Mouse (Mus musculus) limb, embryonic 11.5 days (tissue): Measurements from ENCODE around the gene Msi2. TPM values are rescaled to one million over a fixed set of nuclear protein-coding genes. Genes with fewer than 3 reads are reported as not detected.

Experiments
- ATAC-seq: fragments of 200-750 bp; cut with Nextera tagmentation; 2 replicates; pipeline ENCODE4 v1.8.0; 2017; ENCODE audit warnings: low read depth; ENCODE audit not compliant: insufficient number of reproducible peaks, low FRiP score, low TSS enrichment
- DNase-seq: peaks from one replicate; pipeline ENCODE4 v3.0.0-alpha.2; 2015; ENCODE audit warnings: low spot score
- H3K27ac ChIP-seq: fragments of 300-500 bp; sonication (generic); replicated peaks from 2 replicates; pipeline ENCODE4 v1.5.1; 2014; ENCODE audit warnings: low read depth, mild to moderate bottlenecking, low read length
- H3K27me3 ChIP-seq: fragments of 300-500 bp; sonication (generic); 2 replicates; pipeline ENCODE4 v1.6.1; 2014; ENCODE audit warnings: mild to moderate bottlenecking, low read length, mixed read lengths; ENCODE audit not compliant: control insufficient read depth, insufficient read depth
- H3K36me3 ChIP-seq: fragments of 300-500 bp; sonication (generic); 2 replicates; pipeline ENCODE4 v1.6.1; 2014; ENCODE audit warnings: mild to moderate bottlenecking, low read length, moderate library complexity, mixed read lengths; ENCODE audit not compliant: control insufficient read depth, insufficient read depth
- H3K4me1 ChIP-seq: fragments of 300-500 bp; sonication (generic); 2 replicates; pipeline ENCODE4 v1.6.1; 2014; ENCODE audit warnings: low read length, mixed read lengths; ENCODE audit not compliant: control insufficient read depth, insufficient read depth
- H3K4me2 ChIP-seq: fragments of 300-500 bp; sonication (generic); 2 replicates; pipeline ENCODE4 v1.6.1; 2014; ENCODE audit warnings: low read depth, mild to moderate bottlenecking, moderate library complexity; ENCODE audit not compliant: severe bottlenecking
- H3K4me3 ChIP-seq: fragments of 300-500 bp; sonication (generic); 2 replicates; pipeline ENCODE4 v1.5.1; 2014; ENCODE audit warnings: low read depth, low read length
- H3K9ac ChIP-seq: fragments of 300-500 bp; sonication (generic); 2 replicates; pipeline ENCODE4 v1.6.1; 2014; ENCODE audit warnings: mild to moderate bottlenecking, low read length
- H3K9me3 ChIP-seq: fragments of 300-500 bp; sonication (generic); 2 replicates; pipeline ENCODE4 v1.6.1; 2016; ENCODE audit warnings: low read length; ENCODE audit not compliant: control insufficient read depth
- WGBS: fragments of 180-500 bp; shearing (Covaris S2); extraction: QIAGEN DNeasy Blood & Tissue Kit; methylation state at CpG from one replicate; pipeline ENCODE4 v1.1.7; 2014; 5-methylcytosine and 5-hydroxymethylcytosine counted together
- polyA plus RNA-seq: library from polyadenylated mRNA; unstranded; fragments of >200 nt; fragmentation: Nextera tagmentation; extraction: Ambion mirVana; gene quantifications from 2 replicates; pipeline ENCODE4 v1.2.1, GENCODE M21; 2014

Msi2 gene
- polyA plus RNA-seq, 1 experiment from 2014 or later, result 18.1 TPM

DNA sequence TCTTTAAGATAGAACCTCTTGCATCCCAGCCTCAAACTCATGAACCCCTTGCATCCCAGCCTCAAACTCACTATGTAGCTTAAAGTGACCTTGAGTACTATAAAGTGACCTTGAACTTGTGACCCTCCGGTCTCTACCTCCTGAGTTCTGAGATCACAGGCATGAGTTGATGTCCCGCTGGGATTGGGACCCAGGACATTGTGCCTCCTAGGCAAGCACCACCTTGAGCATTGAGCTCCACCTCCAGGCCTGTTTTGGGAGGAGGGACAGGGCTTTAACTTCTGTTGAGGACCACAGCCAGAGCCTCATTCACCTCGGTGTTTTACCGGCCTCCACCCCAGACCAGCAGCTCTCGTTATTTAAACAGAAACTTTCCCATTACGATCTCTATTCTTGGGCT, 93.7 kb downstream of the Msi2 start:
- peaks cover 47% of the 10 kb centered on the region for H3K4me1 ChIP-seq
- 48% methylated on average over 6 of the region's 6 CpGs for WGBS
- DNase-seq (no peak), ATAC-seq (no peak)
- H3K27ac ChIP-seq, result no peak overlapping the region
- no peaks in the 10 kb centered on the region for H3K27me3 ChIP-seq
- H3K4me2 ChIP-seq, result no peak overlapping the region
- H3K4me3 ChIP-seq, result no peak overlapping the region
- no peak overlapping the region for H3K9ac ChIP-seq
- no peaks in the 10 kb centered on the region for H3K9me3 ChIP-seq
- H3K36me3 ChIP-seq, result no peaks in the 10 kb centered on the region

DNA sequence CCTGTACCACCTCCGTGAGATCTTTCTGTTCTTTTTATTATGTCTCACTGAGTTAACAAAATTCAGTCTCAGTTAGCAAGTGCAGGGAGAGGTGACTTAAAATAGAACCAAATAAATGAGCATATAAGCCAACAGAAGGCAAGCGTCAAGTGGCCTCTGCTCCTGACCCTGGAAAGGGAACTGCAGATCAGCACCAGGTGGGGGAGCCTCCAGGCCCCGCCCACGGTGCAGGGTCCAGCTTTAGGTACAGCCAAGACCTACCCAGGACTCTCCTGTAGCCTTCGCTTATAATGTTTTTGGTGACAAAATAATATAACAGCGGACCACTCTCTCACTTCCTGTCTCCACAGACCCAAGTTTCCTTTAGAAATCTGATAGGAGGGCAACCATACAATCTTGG, 94.6 kb downstream of the Msi2 start:
- WGBS, result 71% methylated on average over 6 of the region's 6 CpGs
- no peaks in the 10 kb centered on the region for H3K36me3 ChIP-seq
- no peak overlapping the region for H3K9ac ChIP-seq
- peaks cover 55% of the 10 kb centered on the region for H3K4me1 ChIP-seq
- H3K4me2 ChIP-seq, result no peak overlapping the region
- ATAC-seq (no peak), DNase-seq (no peak)
- H3K27ac ChIP-seq, result no peak overlapping the region
- no peak overlapping the region for H3K4me3 ChIP-seq
- no peaks in the 10 kb centered on the region for H3K9me3 ChIP-seq
- H3K27me3 ChIP-seq, result no peaks in the 10 kb centered on the region

DNA sequence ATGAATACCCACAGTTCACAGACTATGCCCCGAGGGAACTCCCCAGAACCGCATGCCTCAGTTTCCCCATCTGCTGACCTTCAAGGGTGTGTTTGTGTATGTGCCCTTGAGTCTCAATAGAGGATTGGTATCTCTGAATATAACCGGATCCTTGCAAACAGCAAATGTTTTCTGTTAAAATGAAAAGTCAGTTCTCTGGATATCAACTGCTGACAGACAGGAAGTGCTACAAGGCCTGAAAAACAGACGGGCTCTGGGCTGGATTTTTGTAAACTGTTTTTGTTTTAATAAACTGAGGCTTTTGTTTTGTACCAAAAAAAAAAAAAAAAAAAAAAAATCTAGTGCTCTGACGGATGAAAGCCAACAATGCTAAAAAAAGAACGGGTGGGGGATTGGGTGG, 95.8 kb downstream of the Msi2 start:
- H3K27me3 ChIP-seq, result no peaks in the 10 kb centered on the region
- H3K9ac ChIP-seq, result no peak overlapping the region
- H3K4me1 ChIP-seq, result peaks cover 53% of the 10 kb centered on the region
- no peak overlapping the region for H3K4me2 ChIP-seq
- DNase-seq (no peak), ATAC-seq (no peak)
- no peaks in the 10 kb centered on the region for H3K9me3 ChIP-seq
- WGBS, result 66% methylated on average over 6 of the region's 6 CpGs
- no peak overlapping the region for H3K4me3 ChIP-seq
- H3K27ac ChIP-seq, result no peak overlapping the region
- H3K36me3 ChIP-seq, result no peaks in the 10 kb centered on the region

DNA sequence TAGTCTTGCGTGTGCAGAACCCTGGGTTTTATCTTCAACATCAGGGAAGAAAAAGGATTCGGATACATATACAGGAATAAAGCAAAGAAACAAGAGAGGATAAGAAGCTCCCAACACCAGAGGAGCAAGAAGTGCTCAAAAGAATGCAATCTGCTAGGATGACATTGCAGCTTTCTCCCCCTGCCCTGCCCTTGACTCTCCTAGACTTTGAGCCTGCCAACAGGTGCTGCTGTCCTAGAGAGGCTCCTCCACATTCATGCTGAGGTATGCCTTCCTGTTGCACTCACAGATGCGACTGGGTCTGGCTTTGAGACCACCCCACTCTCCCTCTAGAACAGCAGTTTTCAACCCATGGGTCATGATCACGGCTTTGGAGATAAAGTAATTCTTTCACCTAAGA, 96.5 kb downstream of the Msi2 start:
- Histone ChIP-seq H3K4me1 (peaks cover 50% of the 10 kb centered on the region), H3K9ac (no peak overlapping the region), H3K4me3 (no peak overlapping the region), H3K36me3 (no peaks in the 10 kb centered on the region), H3K9me3 (no peaks in the 10 kb centered on the region), H3K27me3 (no peaks in the 10 kb centered on the region), H3K27ac (no peak overlapping the region), H3K4me2 (no peak overlapping the region)
- WGBS, result 77% methylated on average over 4 of the region's 4 CpGs
- ATAC-seq (no peak), DNase-seq (no peak)

DNA sequence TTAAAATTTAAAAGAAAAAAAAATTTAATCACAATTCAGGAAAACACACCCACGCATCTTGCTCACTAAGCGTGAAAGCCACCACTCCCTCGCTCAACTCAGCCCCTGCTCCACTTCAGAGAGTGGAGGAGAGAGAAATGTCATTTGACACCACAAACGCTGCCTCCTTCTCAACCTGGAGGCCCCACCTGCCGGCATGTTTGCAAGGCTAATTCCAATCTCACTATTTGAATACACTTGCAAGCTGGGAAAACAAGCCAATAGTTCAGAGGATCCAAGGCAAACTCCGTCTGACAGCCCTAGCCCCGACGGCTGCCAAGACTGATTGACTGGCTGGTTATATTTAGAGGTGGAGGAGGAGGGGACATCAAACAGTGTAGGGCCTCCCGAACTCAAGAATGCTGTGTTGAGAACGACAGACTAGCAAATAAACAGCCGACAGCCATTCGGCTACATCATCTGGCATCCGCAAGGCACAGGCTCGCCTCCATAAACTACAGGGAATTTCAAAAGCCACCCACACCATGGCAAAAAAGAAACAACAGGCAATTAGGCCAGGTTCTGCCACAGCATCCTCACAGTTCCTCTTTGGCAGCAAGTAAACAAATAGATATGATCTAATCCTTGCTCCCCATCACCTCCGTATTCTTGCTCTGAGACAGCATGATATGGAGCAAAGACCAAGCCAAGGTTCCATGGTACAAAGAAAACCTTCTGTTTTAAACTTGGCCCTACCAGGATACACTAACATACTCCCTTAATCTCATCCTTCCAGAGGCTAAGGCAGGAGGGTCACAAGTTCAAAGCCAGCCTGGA, 97.9 kb downstream of the Msi2 start:
- Histone ChIP-seq H3K9me3 (no peaks in the 10 kb centered on the region), H3K36me3 (no peaks in the 10 kb centered on the region), H3K4me1 (peaks cover 39% of the 10 kb centered on the region), H3K4me2 (no peak overlapping the region), H3K9ac (no peak overlapping the region), H3K27me3 (no peaks in the 10 kb centered on the region), H3K4me3 (no peak overlapping the region), H3K27ac (no peak overlapping the region)
- DNase-seq, result peak; percentile 69
- WGBS, result 5% methylated on average over 15 of the region's 15 CpGs
- no peak for ATAC-seq

DNA sequence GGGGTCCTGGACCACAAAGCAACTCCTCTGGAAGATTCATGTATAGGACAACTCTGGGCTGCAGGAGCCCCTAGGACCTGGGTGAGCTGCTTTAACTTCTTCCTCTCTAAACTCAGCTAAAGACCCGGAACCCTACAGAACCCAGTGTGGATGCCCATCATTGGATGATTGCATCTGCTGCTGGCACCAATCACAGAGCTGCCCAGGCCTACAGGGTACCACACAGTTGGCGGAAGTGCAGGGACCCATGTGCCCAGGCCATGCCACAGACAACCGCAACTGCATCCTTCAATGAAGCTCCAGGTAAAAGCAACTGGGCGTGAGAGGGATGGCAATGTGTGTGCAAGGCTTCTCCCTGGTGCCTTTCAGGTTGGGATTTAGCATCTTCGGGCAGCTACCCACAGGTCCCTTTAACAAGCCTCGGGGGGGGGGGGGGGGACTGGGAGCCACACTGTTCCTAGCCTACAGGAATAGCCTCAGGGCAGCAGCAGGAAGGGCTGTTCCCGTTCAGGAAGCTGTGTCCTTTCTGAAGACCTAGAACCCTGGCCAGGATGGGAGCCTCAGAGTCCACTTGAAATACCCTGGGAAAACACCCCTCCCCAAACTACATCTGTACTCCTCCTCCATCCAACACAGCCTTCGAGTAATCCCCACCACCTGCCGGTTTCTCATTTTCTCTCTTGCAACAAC, 98.7 kb downstream of the Msi2 start:
- Histone ChIP-seq H3K27me3 (no peaks in the 10 kb centered on the region), H3K9me3 (no peaks in the 10 kb centered on the region), H3K4me1 (peaks cover 32% of the 10 kb centered on the region), H3K9ac (no peak overlapping the region), H3K4me2 (no peak overlapping the region), H3K4me3 (no peak overlapping the region), H3K27ac (no peak overlapping the region), H3K36me3 (no peaks in the 10 kb centered on the region)
- DNase-seq, result no peak
- WGBS, result 49% methylated on average over 9 of the region's 9 CpGs
- no peak for ATAC-seq

DNA sequence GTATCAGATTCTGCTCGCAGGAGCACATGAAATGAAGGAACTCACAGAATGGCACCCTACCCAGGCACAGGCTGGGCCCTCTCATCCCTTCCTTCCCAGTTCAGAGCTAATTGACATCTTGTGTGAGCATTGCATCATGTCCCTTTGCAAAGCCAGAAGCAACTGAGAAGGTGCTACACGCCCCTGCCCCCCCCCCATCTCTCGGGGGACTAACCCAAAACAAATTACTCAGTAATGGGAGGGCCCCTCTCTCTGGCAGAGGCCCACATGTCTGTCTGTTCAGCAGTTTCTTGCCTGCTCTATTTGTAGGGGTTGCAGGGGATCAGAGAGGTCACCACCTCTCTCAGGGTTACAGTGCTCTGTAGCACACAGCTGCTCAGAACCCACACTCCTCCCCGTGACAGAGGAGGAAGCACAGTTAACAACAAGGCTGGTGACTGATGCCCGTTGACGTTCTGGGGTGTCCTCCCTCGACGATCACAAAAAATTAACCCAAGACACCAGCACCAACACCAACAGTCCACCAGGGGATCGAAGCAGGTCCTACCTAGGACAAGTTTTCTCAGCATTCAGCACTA, 99.5 kb downstream of the Msi2 start:
- Histone ChIP-seq H3K27me3 (no peaks in the 10 kb centered on the region), H3K9me3 (no peaks in the 10 kb centered on the region), H3K4me3 (no peak overlapping the region), H3K36me3 (no peaks in the 10 kb centered on the region), H3K27ac (no peak overlapping the region), H3K4me2 (no peak overlapping the region), H3K4me1 (peaks cover 31% of the 10 kb centered on the region), H3K9ac (no peak overlapping the region)
- DNase-seq, result no peak
- 34% methylated on average over 9 of the region's 9 CpGs for WGBS
- ATAC-seq, result no peak; the same call in 1 of the 2 replicates

DNA sequence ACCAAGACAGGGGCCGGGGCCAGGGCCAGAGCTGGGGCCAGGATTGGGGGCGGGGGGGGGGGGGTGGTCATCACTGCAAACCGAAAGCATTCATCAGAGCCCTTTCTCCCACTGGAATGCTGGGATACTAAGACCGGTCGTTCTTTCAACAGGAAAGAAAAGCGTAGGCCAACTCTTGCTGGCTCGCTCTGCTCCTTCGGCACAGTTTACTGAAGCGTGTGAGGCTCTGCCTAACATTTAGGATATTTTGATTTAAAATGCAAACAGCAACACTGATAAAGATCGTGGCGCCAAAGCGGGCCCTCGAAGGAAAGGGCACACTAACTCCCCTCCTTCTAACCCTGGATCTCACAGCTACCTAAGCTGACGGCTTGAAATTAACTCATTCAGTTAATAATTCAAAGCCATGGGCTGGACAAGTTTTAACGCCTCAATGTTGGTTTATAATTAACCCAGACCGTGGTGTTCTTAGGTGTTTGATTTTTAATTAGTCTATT, 100.3 kb downstream of the Msi2 start:
- no peaks in the 10 kb centered on the region for H3K36me3 ChIP-seq
- no peak for ATAC-seq
- 84% methylated on average over 16 of the region's 16 CpGs for WGBS

More for the DNA sequence above, 100.3 kb downstream of the Msi2 start:
- Histone ChIP-seq H3K9me3 (no peaks in the 10 kb centered on the region), H3K27ac (no peak overlapping the region), H3K9ac (no peak overlapping the region), H3K4me1 (peaks cover 31% of the 10 kb centered on the region), H3K4me3 (no peak overlapping the region), H3K27me3 (no peaks in the 10 kb centered on the region), H3K4me2 (no peak overlapping the region)
- DNase-seq, result no peak
